Mouse (Mus musculus) lung, postnatal 0 days (tissue): Measurements from ENCODE around the gene Tmsb4x.

ENCODE experiments used
- CTCF ChIP-seq: IDR thresholded peaks from 2 replicates; pipeline ENCODE4 v1.5.1; 2016; ENCODE audit warnings: antibody characterized with exemption, mild to moderate bottlenecking
- EP300 ChIP-seq: IDR thresholded peaks from 2 replicates; pipeline ENCODE4 v1.6.1; 2016; ENCODE audit warnings: antibody characterized with exemption, mild to moderate bottlenecking, control low read depth

- TF ChIP-seq CTCF (no peak), EP300 (no peak)
Measured at GRCm38 (mm10) chrX:167183535-167183934, 25.6 kb downstream of the Tmsb4x start.
